Mouse (Mus musculus): ENCODE results near the gene Gng12.

- TF ChIP-seq ZNF384 (IDR thresholded peaks at IDR 0.05; ENCODE audit: low read depth, low read length) (no peak), HCFC1 (IDR thresholded peaks at IDR 0.05; ENCODE audit: borderline replicate concordance, insufficient read depth, low read length) (no peak)
Measured at GRCm38 (mm10) chr6:67030846-67031245, 134.6 kb downstream of the Gng12 start.

Data from ES-E14 (cell line).